Comparison of ENCODE assay signal across 8 mouse cellular contexts in the genomic region with DNA sequence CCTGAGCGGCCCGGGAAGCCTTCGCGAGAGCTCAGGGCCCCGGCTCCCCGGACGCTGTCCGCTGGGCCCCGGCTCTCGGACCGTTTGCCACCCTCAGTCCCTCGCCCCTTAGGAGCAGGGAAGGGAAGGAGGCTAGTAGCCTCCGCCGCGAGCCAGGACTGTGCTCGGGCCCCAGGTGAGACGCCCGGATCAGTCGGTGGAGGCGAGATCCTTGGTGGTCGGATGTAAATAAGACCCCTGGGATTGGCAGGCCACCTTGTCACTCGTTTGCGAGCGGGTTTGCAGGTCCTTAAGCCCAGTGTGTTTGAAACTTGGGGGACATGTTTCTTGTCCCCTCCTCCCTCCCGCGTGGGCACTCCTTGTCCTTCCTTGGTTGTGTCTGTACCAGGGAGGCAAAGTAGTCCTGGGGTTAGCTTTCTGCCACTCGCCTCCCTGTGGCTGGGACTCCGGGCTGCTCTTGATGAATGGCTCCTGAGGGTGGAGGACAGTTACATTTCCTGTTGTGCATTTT. TPM values are rescaled to one million over a fixed set of nuclear protein-coding genes. Genes with fewer than 3 reads are reported as not detected.
DNase-seq lines count a peak whose midpoint lies in the region; ATAC-seq and TF ChIP-seq lines count a peak whose summit lies in the region.

No protein-coding gene starts in this region.

- H3K9ac ChIP-seq in forebrain, embryonic 11.5 days (ENCODE audit: low read length): peak overlapping the region; percentile 97
- H3K9ac ChIP-seq in heart, embryonic 16.5 days (ENCODE audit: low read length): peak overlapping the region; percentile 89
- H3K9ac ChIP-seq in liver, postnatal 0 days (replicated peaks): peak overlapping the region; percentile 99
- H3K9ac ChIP-seq in neural tube, embryonic 13.5 days: peak overlapping the region; percentile 99

- H3K27ac ChIP-seq in forebrain, embryonic 11.5 days (ENCODE audit: low read depth, low read length): peak overlapping the region; percentile 70
- H3K27ac ChIP-seq in heart, embryonic 16.5 days (ENCODE audit: low read length): peak overlapping the region; percentile 96
- H3K27ac ChIP-seq in liver, postnatal 0 days (ENCODE audit: low read depth): peak overlapping the region; percentile 99
- peak overlapping the region; percentile 93 for H3K27ac ChIP-seq in neural tube, embryonic 13.5 days (replicated peaks)

- H3K4me3 ChIP-seq in forebrain, embryonic 11.5 days (ENCODE audit: low read depth, low read length): peak overlapping the region; percentile 86
- H3K4me3 ChIP-seq in heart, embryonic 16.5 days (ENCODE audit: low read length): peak overlapping the region; percentile 80
- peak overlapping the region; percentile 93 for H3K4me3 ChIP-seq in liver, postnatal 0 days (ENCODE audit: low read depth, low read length)
- peak overlapping the region; percentile 94 for H3K4me3 ChIP-seq in neural tube, embryonic 13.5 days

- TF ChIP-seq EP300 in liver, postnatal 0 days (IDR thresholded peaks at IDR 0.05; ENCODE audit: low read depth): no peak

- H3K4me1 ChIP-seq in forebrain, embryonic 11.5 days (replicated peaks; ENCODE audit: control insufficient read depth, insufficient read depth, low read length): peaks cover 2% of the 10 kb centered on the region; the same call in 1 of the 2 replicates
- peaks cover 24% of the 10 kb centered on the region for H3K4me1 ChIP-seq in heart, embryonic 16.5 days (ENCODE audit: control insufficient read depth, insufficient read depth, low read length)
- peaks cover 45% of the 10 kb centered on the region for H3K4me1 ChIP-seq in liver, postnatal 0 days (ENCODE audit: insufficient read depth)
- H3K4me1 ChIP-seq in neural tube, embryonic 13.5 days (replicated peaks): peaks cover 29% of the 10 kb centered on the region

- H3K36me3 ChIP-seq in forebrain, embryonic 11.5 days (ENCODE audit: control insufficient read depth, insufficient read depth, low read length): no peaks in the 10 kb centered on the region
- H3K36me3 ChIP-seq in heart, embryonic 16.5 days (ENCODE audit: control insufficient read depth, insufficient read depth): no peaks in the 10 kb centered on the region
- peaks cover 5% of the 10 kb centered on the region; the same call in 1 of the 2 replicates for H3K36me3 ChIP-seq in liver, postnatal 0 days (replicated peaks; ENCODE audit: insufficient read depth, low read length)
- no peaks in the 10 kb centered on the region for H3K36me3 ChIP-seq in neural tube, embryonic 13.5 days

- H3K4me2 ChIP-seq in forebrain, embryonic 11.5 days (ENCODE audit: low read depth, low read length, severe bottlenecking): peak overlapping the region; percentile 73
- peak overlapping the region; percentile 59 for H3K4me2 ChIP-seq in heart, embryonic 16.5 days (ENCODE audit: low read depth, low read length)
- peak overlapping the region; percentile 87 for H3K4me2 ChIP-seq in liver, postnatal 0 days (ENCODE audit: low read depth, low read length)
- peak overlapping the region; percentile 76 for H3K4me2 ChIP-seq in neural tube, embryonic 13.5 days

- 0 out of 2 replicates have a peak, but pooled peaks have one; percentile 1 for TF ChIP-seq CTCF in liver, postnatal 0 days (IDR thresholded peaks at IDR 0.05; ENCODE audit: low read depth)

- H3K9me3 ChIP-seq in forebrain, embryonic 11.5 days (ENCODE audit: control insufficient read depth, low read length): no peaks in the 10 kb centered on the region; the same call in 1 of the 2 replicates
- H3K9me3 ChIP-seq in heart, embryonic 16.5 days (replicated peaks; ENCODE audit: control insufficient read depth, low read length): peaks cover 5% of the 10 kb centered on the region; the same call in 1 of the 2 replicates
- 0 out of 2 replicates have a peak, but pooled peaks cover 3% of the 10 kb centered on the region for H3K9me3 ChIP-seq in liver, postnatal 0 days (ENCODE audit: low read length)
- no peaks in the 10 kb centered on the region for H3K9me3 ChIP-seq in neural tube, embryonic 13.5 days

- peak; percentile 52 for DNase-seq in ES-CJ7 (ENCODE audit: low read depth, low spot score)
- DNase-seq in adrenal gland, postnatal 14 days: peak; percentile 82
- DNase-seq in forebrain, embryonic 11.5 days (ENCODE audit: low spot score): no peak
- peak; percentile 64 to 83 for DNase-seq in kidney, postnatal 25 days
- DNase-seq in liver, postnatal 0 days: peak; percentile 62
- peak; percentile 62 for DNase-seq in thymus, postnatal 4 days

- under 1% methylated on average over 26 of the region's 28 CpGs for WGBS in forebrain, embryonic 11.5 days
- WGBS in heart, embryonic 16.5 days: 0% methylated on average over 28 of the region's 28 CpGs
- under 1% methylated on average over 22 of the region's 28 CpGs for WGBS in liver, postnatal 0 days (ENCODE audit: insufficient replicate concordance)
- under 1% methylated on average over 24 of the region's 28 CpGs for WGBS in neural tube, embryonic 13.5 days

- peak; percentile 14 for ATAC-seq in forebrain, embryonic 11.5 days (replicated peaks; ENCODE audit: low FRiP score)
- ATAC-seq in heart, embryonic 16.5 days (replicated peaks; ENCODE audit: extremely low read depth, insufficient read depth, low FRiP score): peak; percentile 2; the same call in 1 of the 2 replicates
- peak; percentile 6; the same call in 1 of the 2 replicates for ATAC-seq in liver, postnatal 0 days
- peak; percentile 54 for ATAC-seq in neural tube, embryonic 13.5 days (ENCODE audit: low read depth)

- no peaks in the 10 kb centered on the region for H3K27me3 ChIP-seq in forebrain, embryonic 11.5 days (ENCODE audit: control insufficient read depth, insufficient read depth, low read length)
- no peaks in the 10 kb centered on the region for H3K27me3 ChIP-seq in heart, embryonic 16.5 days (ENCODE audit: control insufficient read depth, insufficient read depth, low read length)
- no peaks in the 10 kb centered on the region for H3K27me3 ChIP-seq in liver, postnatal 0 days (ENCODE audit: insufficient read depth, low read length)
- H3K27me3 ChIP-seq in neural tube, embryonic 13.5 days: no peaks in the 10 kb centered on the region

RNA-seq across cellular contexts. Expression of a gene that starts 1.8 kb away (rescaled TPM):
- total RNA-seq in adrenal gland, postnatal 14 days (2021): 66.7 and 70.0 TPM in 2 replicates
- polyA plus RNA-seq in forebrain, embryonic 11.5 days (2014; fragmentation: Nextera tagmentation; extraction: Ambion mirVana): 7.7 and 12.8 TPM in 2 replicates
- polyA plus RNA-seq in heart, embryonic 16.5 days (2015; fragmentation: Nextera tagmentation; extraction: Ambion mirVana): 16.7 and 22.5 TPM in 2 replicates
- 23.1 and 24.3 TPM in 2 replicates for polyA plus RNA-seq in liver, postnatal 0 days (2015; fragmentation: Nextera tagmentation; extraction: Ambion mirVana)
- 11.6 and 13.5 TPM in 2 replicates for polyA plus RNA-seq in neural tube, embryonic 13.5 days (2015; fragmentation: Nextera tagmentation; extraction: Ambion mirVana)

Comparison
In these comparisons a context has a peak if more than half of its experiments do, and no peak if none do; other contexts are left out.
1. ATAC-seq: peak in every context shown above with its lines; median percentile 54 in neural tube, embryonic 13.5 days; 14 in forebrain, embryonic 11.5 days; 6 in liver, postnatal 0 days; 2 in heart, embryonic 16.5 days.